Mouse (Mus musculus): ENCODE measurements at regions not wholly inside any gene's neighbourhood (a gene's known extent, or its start where the extent isn't known, plus 50 kb on each side); places are given as distances from the start of the nearest gene placed in this dataset.

DNA sequence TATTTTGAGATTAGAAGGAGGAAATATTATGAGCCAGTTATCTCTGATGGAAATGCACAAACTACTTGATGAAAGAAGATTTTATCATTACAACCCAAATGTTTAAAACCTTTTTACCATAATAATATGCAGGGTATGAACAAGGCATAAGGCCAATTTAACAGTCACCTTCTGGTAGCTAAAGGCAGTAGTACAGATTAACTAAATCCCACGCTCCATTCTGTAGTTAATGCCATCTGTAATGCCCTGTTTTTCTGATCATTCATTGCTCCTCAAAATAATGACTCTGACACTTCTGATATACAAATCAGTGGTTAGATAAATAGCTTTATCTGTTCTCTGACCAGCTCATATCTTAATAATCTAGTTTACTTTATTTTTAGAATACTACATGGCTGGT is 987.8 kb downstream of the Pcdh7 start:
- DNase-seq (ENCODE audit: low read depth, low spot score), result no peak

DNA sequence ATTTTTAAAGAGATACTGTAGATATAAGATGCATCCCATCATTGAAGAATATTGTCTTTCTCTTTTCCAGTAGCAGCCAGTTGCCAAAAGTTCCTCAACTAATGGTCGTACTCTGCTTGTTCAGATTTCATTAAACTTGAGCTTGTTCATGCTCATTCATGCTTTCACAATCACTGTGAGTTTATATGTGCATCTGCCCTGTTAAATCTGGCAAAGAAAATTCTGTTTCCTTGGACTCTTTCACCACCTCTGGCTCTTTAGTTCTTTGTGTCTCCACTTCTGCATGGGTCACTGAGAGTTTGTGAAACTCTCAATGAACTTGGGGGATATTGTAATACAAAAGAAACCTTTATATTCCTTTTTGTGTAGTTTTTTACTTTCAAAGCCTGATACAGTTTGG is 994.6 kb downstream of the Pcdh7 start:
- DNase-seq (ENCODE audit: low read depth, low spot score), result no peak

DNA sequence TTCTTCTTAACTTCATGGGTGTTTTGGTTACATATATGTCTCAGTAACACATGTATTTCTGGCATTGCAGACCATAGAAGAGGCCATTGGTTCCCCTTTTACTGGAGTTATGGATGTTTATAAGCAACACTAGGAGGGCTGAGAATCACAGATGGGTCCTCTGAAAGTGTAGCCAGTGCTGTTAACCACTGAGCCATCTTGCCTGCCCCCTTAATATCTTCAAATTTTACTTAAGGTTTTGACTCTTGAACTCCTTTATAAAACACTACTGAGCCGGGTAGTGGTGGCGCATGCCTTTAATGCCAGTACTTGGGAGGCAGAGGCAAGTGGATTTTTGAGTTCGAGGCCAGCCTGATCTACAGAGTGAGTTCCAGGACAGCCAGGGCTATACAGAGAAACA is 1015.6 kb downstream of the Pcdh7 start:
- no peak for DNase-seq (ENCODE audit: low read depth, low spot score)

DNA sequence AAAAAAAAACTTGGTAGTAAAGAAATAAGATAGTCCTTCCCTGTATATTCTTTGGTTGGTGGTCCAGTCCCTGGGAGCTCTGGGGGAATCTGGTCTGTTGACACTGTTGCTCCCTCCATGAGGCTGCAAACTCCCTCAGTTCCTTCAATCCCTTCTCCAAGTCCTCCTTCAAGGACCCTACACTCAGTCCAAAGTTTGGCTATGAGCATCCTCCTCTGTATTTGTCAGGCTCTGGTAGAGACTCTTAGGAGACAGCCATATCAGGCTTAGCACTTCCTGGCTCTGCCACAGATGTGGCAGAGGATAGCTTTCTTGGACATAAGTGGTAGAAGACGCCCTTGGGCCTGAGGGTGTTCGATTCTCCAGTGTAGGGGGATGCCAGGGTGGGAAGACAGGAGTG is 1016.2 kb downstream of the Pcdh7 start:
- no peak for DNase-seq (ENCODE audit: low read depth, low spot score)

DNA sequence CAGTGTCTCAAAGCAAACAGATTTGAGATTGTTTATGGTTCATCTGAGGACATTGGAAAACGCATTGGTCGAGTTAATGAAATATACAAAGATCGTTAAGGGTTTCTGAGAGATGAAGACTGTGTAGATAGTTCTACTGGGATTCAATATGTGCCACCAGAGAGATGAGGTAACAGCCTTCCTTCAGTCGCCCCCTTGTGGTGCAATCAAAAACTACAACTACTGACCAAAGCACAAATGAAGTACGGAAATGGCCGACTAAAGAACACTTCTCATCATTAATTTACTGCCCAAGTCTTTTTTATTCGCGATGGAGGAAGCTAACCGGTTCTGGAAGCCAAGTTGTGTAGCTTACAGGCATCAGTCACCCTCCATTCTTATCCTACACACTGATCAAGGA is 1018.8 kb downstream of the Pcdh7 start:
- peak; percentile 24 for DNase-seq (ENCODE audit: low read depth, low spot score)

DNA sequence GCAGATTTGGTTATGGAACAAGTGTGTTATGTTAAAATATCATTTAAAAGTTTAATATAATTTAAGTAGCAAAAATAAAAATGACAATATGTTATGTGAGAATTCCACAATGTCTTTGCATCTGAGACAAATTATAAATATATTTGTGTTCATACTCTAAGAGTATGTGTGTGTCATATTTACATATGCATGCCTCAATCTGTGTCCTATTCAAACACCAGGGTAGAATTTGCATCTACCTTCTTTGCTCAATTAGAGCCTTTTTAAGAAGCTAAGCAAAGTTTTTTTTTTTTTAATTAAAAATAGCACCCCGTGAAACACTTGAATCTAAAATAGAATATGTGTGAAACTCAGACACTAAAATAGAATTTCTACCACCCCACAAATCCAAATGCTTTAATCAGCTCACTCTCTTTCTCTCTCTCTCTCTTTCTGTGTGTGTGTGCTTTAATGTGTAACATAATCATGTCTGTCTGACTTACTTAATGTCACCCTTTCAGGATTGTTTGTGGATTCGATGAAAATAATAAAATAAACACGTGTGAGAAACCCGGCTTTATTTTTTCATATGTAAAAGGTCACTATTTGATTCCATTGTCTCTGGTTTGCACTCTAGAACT is 1019.6 kb downstream of the Pcdh7 start:
- no peak for DNase-seq (ENCODE audit: low read depth, low spot score)

DNA sequence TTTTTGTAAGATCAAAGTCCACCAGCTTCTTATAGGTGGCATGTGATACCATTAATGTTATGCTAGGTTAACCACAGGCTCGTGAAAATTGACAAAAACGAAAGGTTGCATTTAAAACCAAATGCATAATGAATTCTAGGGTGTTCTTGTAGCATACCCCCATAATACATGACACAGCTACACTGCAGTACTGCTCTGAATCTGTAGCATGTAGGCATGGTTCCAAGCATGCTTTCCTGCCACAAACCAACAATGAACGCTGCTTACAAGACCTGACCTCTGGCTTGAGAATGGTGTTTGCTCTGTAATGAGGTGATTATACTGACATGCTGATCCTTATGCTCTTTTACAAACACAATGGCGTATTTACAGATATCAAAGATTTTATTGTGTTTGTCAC is 1020.3 kb downstream of the Pcdh7 start:
- DNase-seq (ENCODE audit: low read depth, low spot score), result no peak

DNA sequence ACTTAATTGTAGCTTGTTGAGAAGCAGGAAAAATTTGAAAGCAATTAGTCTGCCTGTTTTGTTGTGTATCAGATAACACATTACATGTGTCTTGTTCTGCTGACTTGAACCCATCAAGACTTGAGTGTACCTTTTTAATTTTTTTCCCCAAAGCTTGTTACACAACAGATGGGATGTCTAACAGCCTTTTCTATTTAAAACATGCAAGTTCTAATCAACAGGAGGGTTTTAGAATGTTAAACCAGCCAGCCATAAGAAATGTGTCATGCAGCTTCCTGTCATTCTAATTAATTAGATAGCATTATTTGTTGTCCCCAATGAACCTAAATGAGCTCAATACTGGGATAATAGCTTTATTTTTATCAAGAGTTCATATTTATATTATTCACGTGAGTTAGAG is 1023.0 kb downstream of the Pcdh7 start:
- DNase-seq (ENCODE audit: low read depth, low spot score), result no peak

DNA sequence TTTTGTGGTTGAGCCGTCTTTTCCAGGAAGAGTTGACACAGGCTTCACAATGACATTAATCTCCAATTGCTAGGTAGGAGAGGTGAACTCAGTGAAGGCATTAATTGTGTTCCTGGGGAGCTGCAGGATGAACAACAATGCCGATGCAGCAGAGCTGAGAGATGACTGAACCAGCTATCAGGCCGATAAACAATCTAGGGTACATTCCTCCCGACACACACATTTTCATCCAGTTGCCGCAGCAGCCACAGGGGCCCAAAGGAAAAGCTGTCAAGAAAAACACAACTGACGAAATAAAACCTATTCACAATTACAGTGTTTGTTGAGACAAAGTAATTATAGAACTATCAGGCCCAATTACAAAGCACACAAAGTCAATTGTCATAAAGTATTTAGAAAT is 1029.9 kb downstream of the Pcdh7 start:
- no peak for DNase-seq (ENCODE audit: low read depth, low spot score)

DNA sequence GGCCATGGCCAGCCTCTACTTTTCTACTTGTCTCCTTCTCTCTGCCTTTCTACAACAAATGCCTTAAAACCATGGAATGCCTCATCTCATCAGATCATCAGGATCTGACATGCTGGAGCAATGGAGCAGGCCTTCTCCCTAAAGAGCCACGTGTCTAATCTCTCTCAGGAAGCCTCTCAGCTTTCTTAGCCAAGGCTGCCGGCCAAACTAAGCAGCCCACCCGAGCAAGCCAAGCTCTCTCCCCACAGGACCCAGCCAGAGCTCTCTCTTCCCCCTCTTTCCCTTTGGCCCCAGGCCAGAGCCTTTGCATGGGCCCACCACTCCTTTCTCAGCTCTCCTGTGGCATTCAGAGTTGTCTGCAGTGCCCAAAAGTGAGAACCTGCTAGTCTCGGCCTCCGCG is 1034.0 kb downstream of the Pcdh7 start:
- no peak for DNase-seq (ENCODE audit: low read depth, low spot score)

Data from WW6 (cell line).